Mouse (Mus musculus): Measurements from ENCODE around the gene H2afz.
"Not testable (repeated sequence)": the region's sequence is repeated elsewhere in the genome, so short reads cannot be mapped to it uniquely, and the experiment has no call there.

Gene H2afz

GRCm38 (mm10) chr3:137863330-137864123 is 760 bp upstream of the H2afz start:
- DNase-seq (ENCODE audit: low spot score): peak; percentile 44

- peak; percentile 89 for DNase-seq (ENCODE audit: low spot score)
Measured at GRCm38 (mm10) chr3:137864988-137865982, 998 bp downstream of the H2afz start.

GRCm38 (mm10) chr3:137867133-137867436 is 2.8 kb downstream of the H2afz start:
- DNase-seq (ENCODE audit: low spot score): peak; percentile 40

GRCm38 (mm10) chr3:137867437-137868093 is 3.3 kb downstream of the H2afz start, which contains the start of gene Dnajb14:
Gene Dnajb14, plus strand, starts transcription at chr3:137867675.
- peak; percentile 61 for DNase-seq (ENCODE audit: low spot score)

GRCm38 (mm10) chr3:137868094-137868913 is 4.0 kb downstream of the H2afz start:
- peak; percentile 43 for DNase-seq (ENCODE audit: low spot score)

GRCm38 (mm10) chr3:137869395-137869794 is 5.1 kb downstream of the H2afz start:
- DNase-seq (ENCODE audit: low spot score): no peak

- DNase-seq (ENCODE audit: low spot score): no peak
Measured at GRCm38 (mm10) chr3:137879313-137879712, 15.0 kb downstream of the H2afz start.

- DNase-seq (ENCODE audit: low spot score): no peak
Measured at GRCm38 (mm10) chr3:137880109-137880748, 15.9 kb downstream of the H2afz start.

- no peak for DNase-seq (ENCODE audit: low spot score)
Measured at GRCm38 (mm10) chr3:137881093-137881492, 16.8 kb downstream of the H2afz start.

- DNase-seq (ENCODE audit: low spot score): no peak
Measured at GRCm38 (mm10) chr3:137887961-137888360, 23.7 kb downstream of the H2afz start.

- no peak for DNase-seq (ENCODE audit: low spot score)
Measured at GRCm38 (mm10) chr3:137891089-137891488, 26.8 kb downstream of the H2afz start.

- DNase-seq (ENCODE audit: low spot score): no peak
Measured at GRCm38 (mm10) chr3:137892118-137892517, 27.8 kb downstream of the H2afz start.

GRCm38 (mm10) chr3:137893789-137894188 is 29.5 kb downstream of the H2afz start:
- DNase-seq (ENCODE audit: low spot score): no peak

- DNase-seq (ENCODE audit: low spot score): peak; percentile 18
Measured at GRCm38 (mm10) chr3:137895196-137895595, 30.9 kb downstream of the H2afz start.

GRCm38 (mm10) chr3:137896386-137896785 is 32.1 kb downstream of the H2afz start:
- no peak for DNase-seq (ENCODE audit: low spot score)

- DNase-seq (ENCODE audit: low spot score): no peak
Measured at GRCm38 (mm10) chr3:137896867-137897266, 32.6 kb downstream of the H2afz start.

- no peak for DNase-seq (ENCODE audit: low spot score)
Measured at GRCm38 (mm10) chr3:137897685-137898084, 33.4 kb downstream of the H2afz start.

GRCm38 (mm10) chr3:137900149-137900548 is 35.9 kb downstream of the H2afz start:
- no peak for DNase-seq (ENCODE audit: low spot score)

GRCm38 (mm10) chr3:137913093-137913492 is 48.8 kb downstream of the H2afz start:
- DNase-seq (ENCODE audit: low spot score): no peak

- not testable (repeated sequence) for DNase-seq (ENCODE audit: low spot score)
Measured at GRCm38 (mm10) chr3:137914567-137914966, 50.3 kb downstream of the H2afz start.

Measured in c-Kit-positive CD71-positive TER-119-positive erythroid progenitor cells, embryonic 14.5 days (primary cell).